ENCODE assay signal across 7 mouse cellular contexts in the genomic region with DNA sequence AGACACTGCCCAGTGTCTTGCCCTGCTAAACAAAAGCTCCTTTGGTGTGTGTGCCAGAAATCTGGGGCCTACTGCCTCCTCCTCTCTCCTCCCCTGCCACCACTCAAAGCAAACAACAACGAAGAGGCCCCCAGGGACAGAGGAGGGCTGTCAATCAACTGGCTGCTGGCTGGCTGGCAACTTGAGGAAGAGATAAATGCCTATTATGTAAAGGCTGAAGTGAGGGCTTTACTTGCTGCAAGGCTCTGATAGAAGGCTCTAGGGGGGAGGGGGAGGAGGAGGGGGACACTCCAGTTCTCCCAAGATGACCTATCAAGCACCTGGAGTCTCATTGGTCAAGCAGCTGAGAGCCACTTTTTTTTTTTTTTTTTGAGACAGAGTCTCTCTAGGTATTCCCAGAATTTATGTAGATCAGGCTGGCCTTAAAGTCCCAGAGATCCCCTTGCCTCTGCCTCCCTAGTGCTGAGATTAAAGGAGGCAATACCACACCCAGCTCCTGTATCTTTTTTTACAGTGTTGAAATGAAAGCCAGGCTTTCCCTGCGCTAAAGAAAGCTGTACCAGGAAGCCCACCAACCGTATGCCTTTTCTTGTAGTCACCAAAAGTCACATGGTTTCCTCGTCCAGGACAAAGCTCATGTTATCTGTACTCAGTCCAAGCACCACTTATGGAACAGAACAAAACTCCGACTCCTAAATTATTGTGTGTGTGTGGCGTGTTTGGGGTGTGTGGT. TPM values are rescaled to one million over a fixed set of nuclear protein-coding genes. Genes with fewer than 3 reads are reported as not detected.
DNase-seq lines count a peak whose midpoint lies in the region; ATAC-seq and TF ChIP-seq lines count a peak whose summit lies in the region.

No protein-coding gene starts in this region.

- DNase-seq in 416B (ENCODE audit: low read depth) = peak; percentile 86
- DNase-seq in embryonic facial prominence, embryonic 10.5 days (ENCODE audit: low spot score) = peak; percentile 78
- DNase-seq in retina, postnatal 1 day = peak; percentile 89
- no peak for DNase-seq in right cerebral cortex, postnatal 25 days

- peak; percentile 79 for ATAC-seq in liver, embryonic 12.5 days
- no peak for ATAC-seq in frontal cortex, adult (ENCODE audit: low TSS enrichment)

- H3K9me3 ChIP-seq in E14TG2a.4 (ENCODE audit: low read length) = no peaks in the 10 kb centered on the region
- H3K9me3 ChIP-seq in embryonic facial prominence, embryonic 10.5 days = no peaks in the 10 kb centered on the region
- H3K9me3 ChIP-seq in liver, embryonic 12.5 days (replicated peaks) = no peaks in the 10 kb centered on the region

- H3K27me3 ChIP-seq in E14TG2a.4 (ENCODE audit: insufficient read depth, low read length) = no peaks in the 10 kb centered on the region
- no peaks in the 10 kb centered on the region for H3K27me3 ChIP-seq in embryonic facial prominence, embryonic 10.5 days (replicated peaks; ENCODE audit: low read depth, poor library complexity, severe bottlenecking)
- no peaks in the 10 kb centered on the region for H3K27me3 ChIP-seq in liver, embryonic 12.5 days (replicated peaks)

- TF ChIP-seq CTCF in E14TG2a.4 (conservative IDR thresholded peaks at IDR 0.05; ENCODE audit: low read length) = no peak

- H3K27ac ChIP-seq in embryonic facial prominence, embryonic 10.5 days (replicated peaks) = peak overlapping the region; percentile 74
- peak overlapping the region; percentile 67 for H3K27ac ChIP-seq in liver, embryonic 12.5 days

- H3K4me1 ChIP-seq in E14TG2a.4 (replicated peaks; ENCODE audit: low read depth, low read length) = peaks cover 77% of the 10 kb centered on the region
- H3K4me1 ChIP-seq in embryonic facial prominence, embryonic 10.5 days = peaks cover 30% of the 10 kb centered on the region
- H3K4me1 ChIP-seq in liver, embryonic 12.5 days = peaks cover 53% of the 10 kb centered on the region

- peak overlapping the region; percentile 57; the same call in 1 of the 2 replicates for H3K4me2 ChIP-seq in liver, embryonic 12.5 days

- no peaks in the 10 kb centered on the region for H3K36me3 ChIP-seq in E14TG2a.4 (ENCODE audit: insufficient read depth, low read length)
- H3K36me3 ChIP-seq in embryonic facial prominence, embryonic 10.5 days (replicated peaks) = no peaks in the 10 kb centered on the region
- no peaks in the 10 kb centered on the region for H3K36me3 ChIP-seq in liver, embryonic 12.5 days

- peak overlapping the region; percentile 62; the same call in 1 of the 2 replicates for H3K4me3 ChIP-seq in E14TG2a.4 (replicated peaks; ENCODE audit: low read length)
- no peak overlapping the region for H3K4me3 ChIP-seq in embryonic facial prominence, embryonic 10.5 days
- H3K4me3 ChIP-seq in liver, embryonic 12.5 days = no peak overlapping the region

- no peak overlapping the region for H3K9ac ChIP-seq in liver, embryonic 12.5 days

- 57% methylated on average over 6 of the region's 6 CpGs for WGBS in embryonic facial prominence, embryonic 10.5 days
- 23% methylated on average over 6 of the region's 6 CpGs for WGBS in liver, embryonic 12.5 days (ENCODE audit: insufficient replicate concordance)

RNA-seq across cellular contexts. Expression of gene Ncoa3, which starts 24.4 kb away (rescaled TPM):
- 16.0 TPM in 2 replicates for polyA plus RNA-seq in embryonic facial prominence, embryonic 10.5 days (2016; fragmentation: Nextera tagmentation; extraction: Ambion mirVana)
- polyA plus RNA-seq in liver, embryonic 12.5 days (2016; fragmentation: Nextera tagmentation; extraction: Ambion mirVana) = 8.1 and 8.3 TPM in 2 replicates
